Mouse (Mus musculus) kidney, embryonic 16.5 days (tissue): ENCODE measurements around the gene Rhox3a. TPM values are rescaled to one million over a fixed set of nuclear protein-coding genes. Genes with fewer than 3 reads are reported as not detected.
"Not testable (repeated sequence)": the region's sequence is repeated elsewhere in the genome, so short reads cannot be mapped to it uniquely, and the experiment has no call there.

ENCODE experiments used
- ATAC-seq: fragments of 200-750 bp; cut with Nextera tagmentation; 2 replicates; pipeline ENCODE4 v1.8.0; 2017; ENCODE audit warnings: moderate TSS enrichment; ENCODE audit not compliant: low FRiP score, low TSS enrichment
- H3K27ac ChIP-seq: fragments of 300-500 bp; sonication (generic); 2 replicates; pipeline ENCODE4 v1.5.1; 2014; ENCODE audit warnings: low read length
- H3K27me3 ChIP-seq: fragments of 300-500 bp; sonication (generic); 2 replicates; pipeline ENCODE4 v1.6.1; 2014; ENCODE audit warnings: low read length, control low read depth, mixed read lengths; ENCODE audit not compliant: insufficient read depth
- H3K36me3 ChIP-seq: fragments of 300-500 bp; sonication (generic); 2 replicates; pipeline ENCODE4 v1.6.1; 2014; ENCODE audit warnings: low read length, control low read depth, mixed read lengths; ENCODE audit not compliant: insufficient read depth
- H3K4me1 ChIP-seq: fragments of 300-500 bp; sonication (generic); 2 replicates; pipeline ENCODE4 v1.6.1; 2014; ENCODE audit warnings: low read length, control low read depth, mixed read lengths; ENCODE audit not compliant: insufficient read depth
- H3K4me2 ChIP-seq: fragments of 300-500 bp; sonication (generic); replicated peaks from 2 replicates; pipeline ENCODE4 v1.6.1; 2014; ENCODE audit warnings: low read depth, low read length
- H3K4me3 ChIP-seq: fragments of 300-500 bp; sonication (generic); 2 replicates; pipeline ENCODE4 v1.5.1; 2014; ENCODE audit warnings: mild to moderate bottlenecking, low read length
- H3K9ac ChIP-seq: fragments of 300-500 bp; sonication (generic); replicated peaks from 2 replicates; pipeline ENCODE4 v1.6.1; 2014; ENCODE audit warnings: low read length
- H3K9me3 ChIP-seq: fragments of 300-500 bp; sonication (generic); 2 replicates; pipeline ENCODE4 v1.6.1; 2016; ENCODE audit warnings: low read length, control low read depth
- WGBS: fragments of 180-500 bp; shearing (Covaris S2); extraction: QIAGEN DNeasy Blood & Tissue Kit; methylation state at CpG from one replicate; pipeline ENCODE4 v1.1.7; 2014; 5-methylcytosine and 5-hydroxymethylcytosine counted together
- polyA plus RNA-seq: library from polyadenylated mRNA; unstranded; fragments of >200 nt; fragmentation: Nextera tagmentation; extraction: Ambion mirVana; gene quantifications from 2 replicates; pipeline ENCODE4 v1.2.1, GENCODE M21; 2015

Gene Rhox3a
- polyA plus RNA-seq: not detected in 2 replicates

- H3K9ac ChIP-seq, H3K9me3 ChIP-seq, H3K4me3 ChIP-seq, H3K27ac ChIP-seq, H3K27me3 ChIP-seq, ATAC-seq, H3K36me3 ChIP-seq, H3K4me2 ChIP-seq, H3K4me1 ChIP-seq: not testable (repeated sequence)
- WGBS: 100% methylated on average over 1 of the region's 3 CpGs
Measured at GRCm38 (mm10) chrX:37249619-37250018, at the start of gene Rhox3a. Rhox3a (plus strand) TSS chrX:37249919.

- no peak for ATAC-seq
- no peaks in the 10 kb centered on the region for H3K9me3 ChIP-seq
- H3K27me3 ChIP-seq: no peaks in the 10 kb centered on the region
- H3K36me3 ChIP-seq: no peaks in the 10 kb centered on the region
- no peak within 1 kb of the TSS for H3K27ac ChIP-seq
- no peak within 1 kb of the TSS for H3K4me2 ChIP-seq
- H3K9ac ChIP-seq: no peak within 1 kb of the TSS
- no peak within 1 kb of the TSS for H3K4me3 ChIP-seq
- WGBS: 88% methylated on average over 10 of the region's 10 CpGs
- H3K4me1 ChIP-seq: no peaks in the 10 kb centered on the region
Measured at GRCm38 (mm10) chrX:37210941-37211340, 38.8 kb upstream of the Rhox3a start, which contains the start of gene Gm9. Gm9 (minus strand) TSS chrX:37211041.

GRCm38 (mm10) chrX:37222158-37222557 is 27.6 kb upstream of the Rhox3a start, which contains the start of gene Rhox1:
Rhox1 (minus strand) TSS chrX:37222258.
- H3K9me3 ChIP-seq, H3K27ac ChIP-seq, H3K4me2 ChIP-seq, ATAC-seq, H3K4me3 ChIP-seq, H3K4me1 ChIP-seq, H3K9ac ChIP-seq, H3K36me3 ChIP-seq, H3K27me3 ChIP-seq: not testable (repeated sequence)
- WGBS: 77% methylated on average over 1 of the region's 1 CpGs

- H3K36me3 ChIP-seq, H3K9me3 ChIP-seq, H3K4me1 ChIP-seq, H3K27me3 ChIP-seq, H3K9ac ChIP-seq, H3K27ac ChIP-seq, H3K4me3 ChIP-seq, H3K4me2 ChIP-seq, ATAC-seq: not testable (repeated sequence)
- WGBS: no CpG with 5 or more reads among the region's 9 CpGs
Measured at GRCm38 (mm10) chrX:37244676-37245075, 5.0 kb upstream of the Rhox3a start, which contains the start of gene Rhox2a. Rhox2a (plus strand) TSS chrX:37244976.

GRCm38 (mm10) chrX:37265038-37265437 is 15.3 kb downstream of the Rhox3a start, which contains the start of gene Rhox4a:
Rhox4a (plus strand) TSS chrX:37265338.
- WGBS: 97% methylated on average over 11 of the region's 19 CpGs
- not testable (repeated sequence) for H3K27ac ChIP-seq, H3K9me3 ChIP-seq, H3K4me3 ChIP-seq, H3K9ac ChIP-seq, H3K4me2 ChIP-seq, H3K27me3 ChIP-seq, H3K4me1 ChIP-seq, H3K36me3 ChIP-seq, ATAC-seq

Other genes with a start within 250 kb of the Rhox3a start
- not detected in 2 replicates for gene Sowahd, start 201.1 kb upstream of the Rhox3a start, polyA plus RNA-seq
- 409 and 453 TPM in 2 replicates for gene Rpl39, start 164.5 kb upstream of the Rhox3a start, polyA plus RNA-seq
- gene Upf3b, start 139.6 kb upstream of the Rhox3a start, polyA plus RNA-seq: 17.1 and 22.3 TPM in 2 replicates
- 15.7 and 16.6 TPM in 2 replicates for gene Nkap, start 123.1 kb upstream of the Rhox3a start, polyA plus RNA-seq
- not detected in 2 replicates for gene Akap14, start 81.1 kb upstream of the Rhox3a start, polyA plus RNA-seq
- 432 and 458 TPM in 2 replicates for gene Ndufa1, start 58.8 kb upstream of the Rhox3a start, polyA plus RNA-seq
- gene Rnf113a1, start 58.7 kb upstream of the Rhox3a start, polyA plus RNA-seq: 7.9 and 9.8 TPM in 2 replicates
- gene Gm9, start 38.9 kb upstream of the Rhox3a start, polyA plus RNA-seq: not detected in 2 replicates
- gene Rhox1, start 27.7 kb upstream of the Rhox3a start, polyA plus RNA-seq: not detected in 2 replicates
- gene Rhox2a, start 4.9 kb upstream of the Rhox3a start, polyA plus RNA-seq: not detected in 2 replicates
- gene Rhox4a, start 15.4 kb downstream of the Rhox3a start, polyA plus RNA-seq: not detected in 2 replicates
- gene Rhox3a2, start 130.1 kb downstream of the Rhox3a start, polyA plus RNA-seq: not detected in 2 replicates
- gene Rhox4a2, start 140.9 kb downstream of the Rhox3a start, polyA plus RNA-seq: not detected in 2 replicates
- not detected in 2 replicates for gene Rhox2b, start 162.1 kb downstream of the Rhox3a start, polyA plus RNA-seq
- gene Rhox4b, start 182.6 kb downstream of the Rhox3a start, polyA plus RNA-seq: not detected in 2 replicates
- gene Rhox2c, start 203.8 kb downstream of the Rhox3a start, polyA plus RNA-seq: not detected in 2 replicates
- not detected in 2 replicates for gene Rhox3c, start 208.7 kb downstream of the Rhox3a start, polyA plus RNA-seq
- gene Rhox4c, start 230.4 kb downstream of the Rhox3a start, polyA plus RNA-seq: not detected in 2 replicates
- gene Rhox2d, start 243.5 kb downstream of the Rhox3a start, polyA plus RNA-seq: not detected in 2 replicates